Mouse (Mus musculus) right cerebral cortex, adult 2 months (tissue): Measurements from ENCODE around the gene Olfr944.

ENCODE experiments used
- DNase-seq, 2 experiments: peaks; one replicate each; pipeline ENCODE4 v3.0.0; 2021 to 2022; ENCODE audit warnings: low spot score in 2 of 2

Gene Olfr944

DNA sequence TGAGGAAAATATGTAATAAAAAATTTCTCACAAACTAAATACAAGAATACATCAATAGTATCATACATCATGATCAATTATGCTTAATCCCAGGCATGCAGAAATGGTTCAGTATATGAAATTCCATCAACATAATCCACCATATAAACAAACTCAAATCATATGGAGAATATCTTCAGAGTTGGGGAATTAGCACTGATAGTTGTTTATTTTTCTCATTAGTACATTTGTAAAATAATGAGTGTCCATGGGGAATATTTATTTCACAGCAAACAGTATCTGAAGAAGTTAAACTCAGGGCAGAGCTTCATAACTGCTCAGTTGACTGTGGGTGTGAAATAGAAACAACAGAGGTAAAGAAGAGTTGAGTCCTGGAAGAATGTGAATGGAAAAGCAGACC lies at the start of gene Olfr944:
Gene Olfr944, plus strand, starts transcription at position 301 of the 400 bp plus-strand sequence.
- DNase-seq: no peak

DNA sequence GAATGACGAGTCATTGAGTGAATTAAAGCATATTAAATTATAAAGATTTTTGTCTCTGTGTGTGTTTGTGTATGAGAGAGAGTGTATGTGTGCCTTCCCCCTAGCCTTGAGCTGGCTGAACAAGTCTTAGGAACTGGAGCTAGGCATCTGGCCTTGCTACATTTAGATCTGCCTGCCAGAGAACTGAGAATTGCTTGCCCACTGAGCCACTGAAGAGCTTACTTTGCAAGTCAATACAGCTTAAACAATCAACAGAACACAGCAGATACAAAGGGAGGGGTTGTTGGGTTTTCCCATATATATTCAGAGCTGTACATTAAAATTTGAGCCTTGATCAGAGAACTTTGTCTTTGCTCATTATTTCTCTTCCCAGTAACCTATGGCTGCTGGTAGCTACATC lies 49.3 kb upstream of the Olfr944 start:
- no peak for DNase-seq

DNA sequence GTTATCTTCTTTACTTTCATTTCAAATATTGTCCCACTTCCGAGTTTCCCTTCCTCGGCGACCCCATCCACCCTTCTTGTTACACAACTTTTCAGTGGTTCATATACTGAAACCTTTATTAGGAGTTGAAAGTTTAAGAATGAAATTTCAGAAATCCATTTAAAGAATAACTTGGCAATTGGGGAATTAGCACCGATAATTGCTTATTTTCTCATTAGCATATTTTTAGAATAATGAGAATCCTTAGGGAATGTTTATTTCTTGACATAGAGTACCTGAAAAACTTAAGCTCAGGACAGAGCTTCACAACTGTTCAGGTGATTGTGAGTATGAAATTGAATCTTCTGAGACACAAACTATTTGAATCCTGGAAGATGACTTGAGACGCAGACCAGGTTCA lies 35.7 kb upstream of the Olfr944 start, which contains the start of gene Olfr943:
Gene Olfr943, plus strand, starts transcription at position 301 of the 400 bp plus-strand sequence.
- no peak for DNase-seq

DNA sequence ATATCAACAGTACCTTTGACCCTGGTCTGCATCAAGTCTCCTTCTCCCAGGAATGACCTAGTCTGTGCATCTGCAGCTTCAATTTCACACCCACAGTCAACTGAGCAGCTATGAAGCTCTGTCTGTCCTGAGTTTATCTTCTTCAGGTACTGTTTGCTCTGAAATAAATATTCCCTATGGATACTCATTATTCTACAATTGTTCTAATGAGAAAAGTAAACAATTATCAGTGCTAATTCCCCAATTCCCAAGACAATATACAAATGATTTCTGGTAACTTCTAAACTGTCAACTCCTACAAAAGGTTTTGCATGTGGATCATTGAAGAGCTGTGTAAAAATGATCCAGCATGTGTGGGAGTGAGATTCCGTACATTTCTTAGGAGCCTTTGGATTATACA lies 48.2 kb downstream of the Olfr944 start, which contains the start of gene Olfr1537:
Gene Olfr1537, minus strand, starts transcription at position 101 of the 400 bp plus-strand sequence.
- DNase-seq: no peak
